Mouse (Mus musculus): ENCODE results near the gene Spag6l. TPM values are rescaled to one million over a fixed set of nuclear protein-coding genes. Genes with fewer than 3 reads are reported as not detected.

Gene Spag6l
- polyA plus RNA-seq, 1 experiment from 2014 or later, result not detected

DNA sequence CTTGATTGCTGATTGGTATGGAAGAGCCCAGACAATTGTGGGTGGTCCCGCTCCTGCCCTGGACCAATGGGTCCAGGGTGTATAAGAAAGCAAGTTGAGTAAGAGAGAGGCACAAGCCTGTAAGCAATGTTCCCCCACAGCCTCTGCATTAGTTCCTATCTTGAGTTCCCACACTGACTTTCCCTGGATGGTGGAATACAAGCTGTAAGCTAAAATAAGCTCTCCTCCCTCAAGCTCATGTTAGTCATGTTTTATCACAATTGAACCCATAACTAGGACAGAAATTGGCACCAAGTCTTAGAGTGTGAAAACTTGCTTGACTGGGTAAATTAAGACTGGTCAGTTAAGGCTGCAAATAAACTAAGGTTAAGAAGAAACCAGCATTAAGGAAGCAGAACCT, 26.3 kb upstream of the Spag6l start:
- Histone ChIP-seq H3K4me2 (no peak overlapping the region), H3K27me3 (no peaks in the 10 kb centered on the region), H3K27ac (replicated peaks) (no peak overlapping the region), H3K4me1 (replicated peaks) (no peaks in the 10 kb centered on the region), H3K9ac (no peak overlapping the region), H3K36me3 (replicated peaks) (no peaks in the 10 kb centered on the region), H3K9me3 (replicated peaks) (no peaks in the 10 kb centered on the region), H3K4me3 (replicated peaks) (no peak overlapping the region)
- no peak for ATAC-seq (ENCODE audit: insufficient read depth)
- WGBS (ENCODE audit: insufficient replicate concordance), result 74% methylated on average over 1 of the region's 1 CpGs

DNA sequence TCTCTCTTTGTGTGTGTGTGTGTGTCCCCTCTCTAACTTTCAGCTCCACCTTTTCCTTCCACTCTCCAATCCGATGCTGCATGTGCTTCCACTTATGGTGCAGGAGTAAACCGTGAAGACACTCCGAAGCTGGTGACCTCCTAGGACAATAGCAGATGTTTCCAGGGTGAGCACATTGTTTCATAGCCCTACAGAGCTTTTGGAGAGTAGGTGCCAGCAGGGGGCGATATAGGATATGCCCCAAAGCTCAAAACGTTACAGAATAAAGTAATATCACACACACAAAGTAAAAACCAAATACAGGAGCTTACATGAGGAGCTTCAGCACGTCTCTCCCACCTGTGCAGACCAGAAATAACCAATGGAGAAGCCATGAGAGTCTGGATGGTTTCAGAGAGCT, 25.6 kb upstream of the Spag6l start:
- no peak for ATAC-seq (ENCODE audit: insufficient read depth)
- 16% methylated on average over 6 of the region's 6 CpGs for WGBS (ENCODE audit: insufficient replicate concordance)

GRCm38 (mm10) chr16:16852411-16852810, 23.2 kb upstream of the Spag6l start:
- H3K27me3 ChIP-seq, result no peaks in the 10 kb centered on the region
- no peak overlapping the region for H3K27ac ChIP-seq (replicated peaks)
- no peak overlapping the region for H3K4me3 ChIP-seq (replicated peaks)
- ATAC-seq (ENCODE audit: insufficient read depth), result no peak
- WGBS (ENCODE audit: insufficient replicate concordance), result 59% methylated on average over 3 of the region's 3 CpGs
- no peaks in the 10 kb centered on the region for H3K36me3 ChIP-seq (replicated peaks)
- no peak overlapping the region for H3K4me2 ChIP-seq
- H3K4me1 ChIP-seq (replicated peaks), result no peaks in the 10 kb centered on the region
- H3K9me3 ChIP-seq (replicated peaks), result no peaks in the 10 kb centered on the region
- H3K9ac ChIP-seq, result no peak overlapping the region

More for the DNA sequence above, 25.6 kb upstream of the Spag6l start:
- no peaks in the 10 kb centered on the region for H3K4me1 ChIP-seq (replicated peaks)
- H3K4me3 ChIP-seq (replicated peaks), result no peak overlapping the region
- no peak overlapping the region for H3K4me2 ChIP-seq
- H3K36me3 ChIP-seq (replicated peaks), result no peaks in the 10 kb centered on the region
- no peak overlapping the region for H3K27ac ChIP-seq (replicated peaks)
- no peaks in the 10 kb centered on the region for H3K27me3 ChIP-seq
- H3K9me3 ChIP-seq (replicated peaks), result no peaks in the 10 kb centered on the region
- no peak overlapping the region for H3K9ac ChIP-seq

DNA sequence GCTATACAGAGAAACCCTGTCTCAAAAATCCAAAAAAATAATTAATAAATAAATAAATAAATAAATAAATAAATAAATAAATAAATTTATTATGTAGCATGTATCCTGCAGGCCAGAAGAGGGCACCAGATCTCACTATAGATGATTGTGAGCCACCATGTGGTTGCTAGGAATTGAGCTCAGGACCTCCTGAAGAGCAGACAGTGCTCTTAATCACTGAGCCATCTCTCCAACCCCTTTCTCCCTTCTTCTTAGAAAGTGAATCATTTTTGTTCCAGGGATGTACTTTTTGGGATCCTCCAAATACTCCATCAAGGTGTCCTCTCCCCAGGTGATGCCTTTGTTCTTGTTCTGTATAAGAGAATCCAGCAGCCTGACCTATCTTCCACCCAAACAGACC, 19.9 kb upstream of the Spag6l start:
- no peak for ATAC-seq (ENCODE audit: insufficient read depth)
- H3K9me3 ChIP-seq (replicated peaks), result no peaks in the 10 kb centered on the region
- no peak overlapping the region for H3K9ac ChIP-seq

DNA sequence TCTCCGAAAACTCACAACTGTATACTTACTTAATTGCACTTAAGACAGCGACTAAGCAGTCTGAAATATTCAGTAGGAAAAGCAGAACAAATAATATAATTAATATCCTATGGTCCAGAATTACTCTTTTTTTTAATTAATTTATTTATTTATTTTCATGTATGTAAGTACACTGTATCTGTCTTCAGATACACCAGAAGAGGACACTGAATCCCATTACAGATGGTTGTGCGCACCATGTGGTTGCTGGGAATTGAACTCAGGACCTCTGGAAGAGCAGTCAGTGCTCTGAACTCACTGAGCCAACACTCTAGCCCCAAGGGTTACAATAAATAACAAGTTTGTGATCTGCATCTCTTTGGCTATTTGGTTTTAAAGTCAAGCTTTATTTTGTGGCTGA, 415 bp upstream of the Spag6l start:
- H3K27me3 ChIP-seq, result no peaks in the 10 kb centered on the region
- H3K4me3 ChIP-seq (replicated peaks), result no peak overlapping the region
- 77% methylated on average over 3 of the region's 3 CpGs for WGBS (ENCODE audit: insufficient replicate concordance)
- peaks cover 9% of the 10 kb centered on the region for H3K4me1 ChIP-seq (replicated peaks)
- no peak for ATAC-seq (ENCODE audit: insufficient read depth)
- H3K27ac ChIP-seq (replicated peaks), result no peak overlapping the region
- no peak overlapping the region for H3K9ac ChIP-seq
- no peaks in the 10 kb centered on the region for H3K9me3 ChIP-seq (replicated peaks)
- H3K36me3 ChIP-seq (replicated peaks), result no peaks in the 10 kb centered on the region
- H3K4me2 ChIP-seq, result no peak overlapping the region

More for the DNA sequence above, 19.9 kb upstream of the Spag6l start:
- Histone ChIP-seq H3K36me3 (replicated peaks) (no peaks in the 10 kb centered on the region), H3K4me2 (no peak overlapping the region), H3K4me1 (replicated peaks) (no peaks in the 10 kb centered on the region), H3K27me3 (no peaks in the 10 kb centered on the region), H3K27ac (replicated peaks) (no peak overlapping the region), H3K4me3 (replicated peaks) (no peak overlapping the region)

- Histone ChIP-seq H3K4me3 (replicated peaks) (no peak overlapping the region), H3K4me2 (no peak overlapping the region), H3K4me1 (replicated peaks) (peaks cover 9% of the 10 kb centered on the region), H3K27me3 (no peaks in the 10 kb centered on the region), H3K27ac (replicated peaks) (no peak overlapping the region), H3K36me3 (replicated peaks) (no peaks in the 10 kb centered on the region), H3K9me3 (replicated peaks) (no peaks in the 10 kb centered on the region), H3K9ac (no peak overlapping the region)
- no peak for ATAC-seq (ENCODE audit: insufficient read depth)
- 82% methylated on average over 2 of the region's 2 CpGs for WGBS (ENCODE audit: insufficient replicate concordance)
Measured at GRCm38 (mm10) chr16:16826223-16826622, 3.0 kb downstream of the Spag6l start.

DNA sequence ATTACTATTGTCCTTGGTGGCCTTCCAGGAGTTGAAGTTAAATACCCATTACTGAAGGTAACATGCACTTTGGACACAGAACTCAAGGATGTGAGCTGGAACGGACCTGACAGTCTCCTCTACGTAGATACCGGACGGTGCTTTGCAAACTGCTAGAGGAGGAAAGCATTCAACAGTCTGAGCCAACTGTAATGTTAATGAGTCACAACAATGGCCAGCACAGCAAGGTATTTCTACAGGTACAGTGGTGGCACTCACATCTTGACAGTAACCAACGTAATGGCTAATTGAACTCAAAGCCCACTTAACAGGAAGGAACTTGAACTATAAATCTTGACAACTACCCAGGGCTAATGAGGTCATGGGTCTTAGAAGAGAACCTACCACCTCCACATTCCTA, 3.8 kb downstream of the Spag6l start:
- WGBS (ENCODE audit: insufficient replicate concordance), result 52% methylated on average over 5 of the region's 5 CpGs
- Histone ChIP-seq H3K27me3 (no peaks in the 10 kb centered on the region), H3K9ac (no peak overlapping the region), H3K27ac (replicated peaks) (no peak overlapping the region), H3K4me3 (replicated peaks) (no peak overlapping the region), H3K9me3 (replicated peaks) (no peaks in the 10 kb centered on the region), H3K4me1 (replicated peaks) (peaks cover 9% of the 10 kb centered on the region), H3K4me2 (no peak overlapping the region), H3K36me3 (replicated peaks) (no peaks in the 10 kb centered on the region)
- no peak for ATAC-seq (ENCODE audit: insufficient read depth)

- Histone ChIP-seq H3K27ac (replicated peaks) (no peak overlapping the region), H3K36me3 (replicated peaks) (no peaks in the 10 kb centered on the region), H3K9ac (no peak overlapping the region), H3K27me3 (no peaks in the 10 kb centered on the region), H3K9me3 (replicated peaks) (no peaks in the 10 kb centered on the region), H3K4me2 (no peak overlapping the region), H3K4me1 (replicated peaks) (no peaks in the 10 kb centered on the region), H3K4me3 (replicated peaks) (no peak overlapping the region)
- WGBS (ENCODE audit: insufficient replicate concordance), result 36% methylated on average over 2 of the region's 2 CpGs
- ATAC-seq (ENCODE audit: insufficient read depth), result no peak
Measured at GRCm38 (mm10) chr16:16806325-16806724, 22.9 kb downstream of the Spag6l start.

Other genes starting within 250 kb of the Spag6l start
- gene Fgd4, start 228.9 kb downstream of the Spag6l start, polyA plus RNA-seq (2015; fragmentation: Nextera tagmentation; extraction: Ambion mirVana), result 2.2 and 2.6 TPM in 2 replicates
- gene Olfr19, start 153.1 kb downstream of the Spag6l start, polyA plus RNA-seq (2015; fragmentation: Nextera tagmentation; extraction: Ambion mirVana), result not detected in 2 replicates
- gene Igll1, start 34.5 kb upstream of the Spag6l start, polyA plus RNA-seq (2015; fragmentation: Nextera tagmentation; extraction: Ambion mirVana), result 10.3 and 13.9 TPM in 2 replicates
- gene Top3b, start 41.3 kb upstream of the Spag6l start, polyA plus RNA-seq (2015; fragmentation: Nextera tagmentation; extraction: Ambion mirVana), result 20.3 and 24.5 TPM in 2 replicates
- gene Vpreb1, start 41.4 kb upstream of the Spag6l start, polyA plus RNA-seq (2015; fragmentation: Nextera tagmentation; extraction: Ambion mirVana), result 6.4 and 8.6 TPM in 2 replicates
- gene Ppm1f, start 67.0 kb upstream of the Spag6l start, polyA plus RNA-seq (2015; fragmentation: Nextera tagmentation; extraction: Ambion mirVana), result 6.9 and 7.3 TPM in 2 replicates
- gene Mapk1, start 153.9 kb upstream of the Spag6l start, polyA plus RNA-seq (2015; fragmentation: Nextera tagmentation; extraction: Ambion mirVana), result 80.3 and 82.0 TPM in 2 replicates
- 1.0 and 1.2 TPM in 2 replicates for gene Ypel1, start 240.2 kb upstream of the Spag6l start, polyA plus RNA-seq (2015; fragmentation: Nextera tagmentation; extraction: Ambion mirVana)